Mouse (Mus musculus) cerebellum, adult 9-10 months (tissue): ENCODE measurements around the gene Gm47996.
"Not testable (repeated sequence)": the region's sequence is repeated elsewhere in the genome, so short reads cannot be mapped to it uniquely, and the experiment has no call there.

Experiments
- DNase-seq: peaks from one replicate; pipeline ENCODE4 v3.0.0; 2022

The Gm47996 gene

DNA sequence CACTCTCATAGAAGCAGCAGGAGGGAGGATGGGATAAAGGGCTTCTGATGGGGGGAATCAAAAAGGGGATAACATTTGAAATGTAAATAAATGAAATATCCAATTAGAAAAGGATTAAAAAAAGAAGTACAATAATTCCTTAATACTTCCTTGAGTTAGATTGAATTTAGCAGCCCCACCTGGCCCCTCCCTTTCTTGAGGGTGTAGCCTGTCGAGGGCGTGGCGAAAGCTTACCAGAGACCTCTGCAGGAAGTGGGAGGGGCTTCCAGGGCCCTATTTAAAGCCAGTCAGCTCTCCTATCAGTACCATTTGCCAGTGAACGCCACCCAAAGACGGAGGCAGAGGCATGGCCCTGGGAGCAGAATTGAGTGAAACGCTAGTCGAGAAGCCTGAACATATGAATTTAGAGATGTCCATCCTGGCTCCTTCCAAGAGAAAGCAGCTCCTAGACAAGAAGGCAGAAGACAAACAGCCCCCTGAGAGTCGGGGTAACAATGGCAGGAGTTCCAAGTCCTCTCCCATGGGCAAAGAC, at the start of gene Gm47996:
Gm47996 (plus strand) TSS at position 308 of the 532 bp plus-strand sequence.
- not testable (repeated sequence) for DNase-seq

DNA sequence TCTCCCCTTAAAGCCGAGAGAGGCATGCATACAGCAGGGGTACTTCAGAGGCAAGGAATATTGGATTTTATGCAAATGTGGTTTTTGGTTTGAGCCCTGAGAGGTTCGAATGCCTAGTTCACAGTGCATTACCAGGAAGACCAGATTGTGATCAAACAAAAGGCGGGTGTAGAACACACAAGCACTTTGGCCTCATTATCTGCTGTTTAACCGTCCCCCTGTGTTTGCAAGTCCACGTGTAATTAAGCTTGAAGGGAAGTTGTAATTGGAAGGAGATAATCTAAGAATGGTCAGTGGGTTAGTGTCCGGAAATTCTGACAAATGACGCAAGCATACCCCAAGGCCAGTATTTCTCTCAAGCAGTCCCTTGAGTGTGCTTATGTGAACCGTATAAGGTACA, 43.9 kb upstream of the Gm47996 start:
- no peak for DNase-seq

DNA sequence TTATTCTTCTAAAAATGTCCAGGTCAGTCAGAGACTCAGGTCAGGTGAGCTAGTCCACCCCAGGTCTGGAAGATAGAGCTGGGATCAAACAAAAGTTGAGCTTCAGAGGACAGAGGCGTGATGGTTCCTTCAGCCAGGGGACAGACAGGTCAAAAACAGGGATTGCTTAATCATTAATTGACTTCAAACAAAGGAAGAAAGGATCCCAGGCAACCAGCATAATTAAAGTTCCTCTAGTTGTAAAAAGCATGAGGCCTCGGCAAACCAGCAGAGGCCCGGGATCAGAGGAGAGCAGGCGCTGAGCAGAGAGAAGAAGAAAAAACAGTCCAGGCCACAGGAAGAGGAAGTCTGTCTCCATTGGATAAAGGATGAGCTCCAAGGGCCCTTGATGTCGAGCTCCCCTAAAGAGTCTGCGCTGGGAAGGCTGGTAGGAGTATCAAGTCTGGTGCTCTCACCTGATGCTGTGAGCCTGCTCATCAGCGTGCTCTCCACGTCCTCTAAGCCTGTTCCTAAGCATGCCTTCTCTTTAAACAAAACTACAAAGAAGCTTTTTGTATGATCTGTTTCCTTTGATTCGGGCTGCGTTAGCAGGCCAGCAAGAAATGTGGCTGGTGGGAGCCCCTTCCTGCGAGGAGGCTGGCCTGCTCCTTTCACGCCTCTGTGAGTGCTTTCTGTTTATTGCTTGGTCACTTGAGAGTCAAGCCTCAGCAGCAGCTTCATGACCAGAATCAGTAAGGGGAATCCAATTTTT, 42.5 kb upstream of the Gm47996 start:
- no peak for DNase-seq

DNA sequence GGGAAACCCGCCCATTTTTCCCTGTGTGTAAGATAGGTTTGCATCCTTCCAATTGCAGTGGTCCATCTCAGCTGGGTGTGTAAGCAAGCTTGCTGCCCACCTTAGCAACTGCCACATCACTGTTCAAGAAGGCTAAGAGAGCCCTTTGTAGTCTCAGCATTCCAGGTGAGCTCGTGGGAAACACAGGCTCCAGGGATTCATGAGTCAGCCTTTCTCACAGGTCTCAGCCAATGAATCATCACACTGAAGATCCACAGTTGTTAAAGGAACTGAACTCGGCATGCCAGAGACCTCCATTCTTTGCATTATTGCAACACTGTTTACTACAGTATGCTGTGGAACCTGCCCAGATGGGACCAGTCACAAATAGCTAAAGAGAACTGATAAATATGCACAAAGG, 41.3 kb upstream of the Gm47996 start:
- DNase-seq, result no peak

DNA sequence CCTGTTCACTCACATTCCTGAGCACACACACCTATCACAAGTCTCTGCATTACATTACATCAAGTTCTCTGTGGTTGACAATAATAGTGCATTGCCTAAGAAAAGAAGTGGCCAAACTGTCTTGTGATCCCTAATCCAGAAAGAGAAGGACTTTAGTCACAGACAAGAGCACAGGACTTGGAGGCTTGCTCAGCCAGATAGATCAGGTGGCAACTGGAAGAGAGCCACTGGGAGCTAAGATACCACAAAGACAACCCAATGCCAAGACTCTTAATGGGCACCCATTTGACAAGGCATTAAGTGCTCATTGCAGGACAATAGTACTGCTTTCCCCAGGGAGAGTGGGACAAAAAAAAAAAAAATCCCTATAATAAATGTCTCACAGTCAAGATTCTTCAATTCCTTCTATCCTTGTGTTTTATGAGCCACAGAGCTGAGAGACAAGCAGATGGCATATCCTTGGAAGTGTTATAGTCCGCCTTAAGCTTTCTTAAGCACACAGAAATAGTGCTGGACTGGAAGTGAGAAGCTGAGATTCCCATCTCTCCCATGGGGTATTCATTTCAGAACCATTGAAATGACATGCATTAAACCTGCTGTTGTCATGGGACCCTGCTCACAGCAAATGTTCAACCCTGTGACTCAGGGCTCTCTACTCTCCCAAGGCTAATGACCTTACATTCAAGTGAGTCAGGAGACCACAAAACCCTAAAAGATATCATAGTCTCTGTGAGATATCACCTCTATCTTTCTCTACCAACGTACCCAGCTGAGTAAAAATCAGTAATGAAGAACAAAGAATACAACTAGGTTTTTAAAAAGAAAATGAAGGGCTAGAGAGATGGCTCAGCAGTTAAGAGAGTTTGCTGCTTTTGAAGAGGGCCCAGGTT, 38.1 kb upstream of the Gm47996 start:
- no peak for DNase-seq

DNA sequence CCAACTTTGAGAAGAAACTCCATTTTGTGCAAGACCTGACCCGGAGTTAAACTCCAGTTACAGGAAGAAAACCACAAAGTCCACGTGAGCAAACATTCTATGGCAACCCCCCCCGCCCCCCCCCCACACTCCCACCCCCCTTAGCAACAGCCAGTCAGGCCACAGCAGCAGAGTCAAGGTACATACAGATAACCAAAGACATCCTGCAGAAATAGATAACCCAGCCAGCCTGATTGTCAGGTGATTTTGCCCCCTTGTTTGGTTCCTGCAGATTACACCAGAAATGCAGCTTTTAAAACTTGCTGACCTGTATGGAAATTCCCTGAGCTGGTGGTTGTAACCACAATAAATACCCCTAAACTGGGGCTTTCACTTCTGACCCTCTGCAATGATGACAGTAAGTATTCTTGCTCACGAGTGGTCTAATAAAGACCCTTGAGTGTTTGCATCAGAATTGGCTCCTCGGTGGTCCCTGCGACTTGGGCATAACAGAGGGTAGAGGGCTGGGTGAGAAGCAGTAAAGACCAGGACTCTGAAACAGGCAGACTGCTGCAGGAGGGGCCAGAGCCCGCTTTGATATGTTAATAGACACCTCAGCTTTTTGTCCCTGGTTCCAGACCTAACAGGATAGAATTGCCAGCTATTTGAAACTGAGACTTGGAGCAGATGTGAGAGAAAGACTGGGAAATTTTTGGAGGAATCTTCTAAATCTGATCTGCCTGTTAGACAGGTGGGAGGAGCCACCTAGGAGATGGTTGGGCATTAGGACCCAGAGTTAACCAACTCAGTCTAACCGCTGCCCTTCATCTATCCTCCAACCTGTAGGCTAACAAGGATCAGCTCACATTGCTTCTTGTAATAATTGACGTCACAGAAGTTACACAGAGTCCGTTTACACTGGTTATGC, 32.6 kb upstream of the Gm47996 start:
- DNase-seq, result peak; percentile 3

GRCm38 (mm10) chr1:151177937-151178271, 32.0 kb upstream of the Gm47996 start:
- DNase-seq, result no peak

GRCm38 (mm10) chr1:151178505-151179083, 31.3 kb upstream of the Gm47996 start:
- no peak for DNase-seq

DNA sequence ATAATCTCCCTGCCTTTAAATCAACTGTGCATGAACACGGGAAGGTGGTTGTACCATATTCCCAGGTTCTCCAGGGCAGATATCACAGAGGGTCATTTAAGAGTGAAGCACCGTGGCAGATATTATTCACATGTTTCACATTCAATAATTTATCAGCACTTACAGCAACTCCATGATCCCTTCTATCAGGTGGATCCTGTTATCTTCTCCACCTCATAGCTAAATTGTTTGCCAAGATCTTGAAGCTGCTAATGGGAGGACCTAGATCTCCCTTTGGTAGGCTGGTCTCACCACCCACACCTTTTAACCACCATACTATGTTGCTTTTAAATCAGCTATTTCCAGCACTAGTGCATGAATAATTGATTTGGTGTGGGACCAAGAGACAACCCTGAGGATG, 29.8 kb upstream of the Gm47996 start:
- DNase-seq, result no peak

DNA sequence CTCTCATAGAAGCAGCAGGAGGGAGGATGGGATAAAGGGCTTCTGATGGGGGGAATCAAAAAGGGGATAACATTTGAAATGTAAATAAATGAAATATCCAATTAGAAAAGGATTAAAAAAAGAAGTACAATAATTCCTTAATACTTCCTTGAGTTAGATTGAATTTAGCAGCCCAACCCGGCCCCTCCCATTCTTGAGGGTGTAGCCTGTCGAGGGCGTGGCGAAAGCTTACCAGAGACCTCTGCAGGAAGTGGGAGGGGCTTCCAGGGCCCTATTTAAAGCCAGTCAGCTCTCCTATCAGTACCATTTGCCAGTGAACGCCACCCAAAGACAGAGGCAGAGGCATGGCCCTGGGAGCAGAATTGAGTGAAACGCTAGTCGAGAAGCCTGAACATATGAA, 27.7 kb upstream of the Gm47996 start, which contains the start of gene Gm47985:
Gm47985 (plus strand) TSS at position 272 of the 400 bp plus-strand sequence.
- not testable (repeated sequence) for DNase-seq

DNA sequence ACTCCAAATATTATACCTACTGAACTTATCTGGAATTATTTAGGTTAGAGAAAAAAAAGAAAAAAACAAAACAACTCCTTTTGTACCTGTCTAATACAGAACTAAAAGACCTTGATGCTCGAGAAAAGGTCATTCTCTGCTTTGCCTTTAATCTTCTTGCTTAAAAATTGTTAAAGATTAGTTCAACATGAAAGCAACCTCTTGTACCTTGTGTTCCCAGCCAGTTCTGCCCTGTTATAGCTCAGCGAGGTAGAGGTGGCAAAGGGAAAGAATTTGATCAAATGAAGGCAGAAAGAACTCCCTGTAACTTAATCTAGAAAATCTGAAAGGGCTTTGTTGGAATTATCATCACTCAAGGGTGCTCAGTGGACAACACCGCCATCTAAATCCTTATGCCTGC, 23.7 kb upstream of the Gm47996 start:
- not testable (repeated sequence) for DNase-seq

- DNase-seq, result not testable (repeated sequence)
These were observed 23.0 kb upstream of the Gm47996 start for GRCm38 (mm10) chr1:151186879-151187424.

DNA sequence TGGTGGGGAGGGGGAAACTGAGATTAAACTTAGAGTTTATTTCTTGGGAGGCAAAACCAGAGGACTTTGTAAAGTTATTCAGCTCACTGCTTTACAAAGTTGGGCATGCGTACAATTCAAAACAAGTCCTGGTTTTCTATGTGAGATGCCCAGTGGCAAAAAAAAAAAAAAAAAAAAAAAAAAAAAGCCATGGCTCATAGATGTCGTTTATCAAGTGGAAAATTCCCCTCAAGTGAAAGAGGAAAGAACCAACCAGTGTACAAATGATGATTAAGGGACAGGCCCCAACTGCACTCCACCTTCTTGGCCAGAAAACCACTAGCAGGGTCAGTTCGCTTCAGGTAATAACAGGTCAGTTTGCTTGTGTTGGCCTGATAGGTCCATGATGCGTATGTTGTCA, 21.5 kb upstream of the Gm47996 start:
- no peak for DNase-seq

DNA sequence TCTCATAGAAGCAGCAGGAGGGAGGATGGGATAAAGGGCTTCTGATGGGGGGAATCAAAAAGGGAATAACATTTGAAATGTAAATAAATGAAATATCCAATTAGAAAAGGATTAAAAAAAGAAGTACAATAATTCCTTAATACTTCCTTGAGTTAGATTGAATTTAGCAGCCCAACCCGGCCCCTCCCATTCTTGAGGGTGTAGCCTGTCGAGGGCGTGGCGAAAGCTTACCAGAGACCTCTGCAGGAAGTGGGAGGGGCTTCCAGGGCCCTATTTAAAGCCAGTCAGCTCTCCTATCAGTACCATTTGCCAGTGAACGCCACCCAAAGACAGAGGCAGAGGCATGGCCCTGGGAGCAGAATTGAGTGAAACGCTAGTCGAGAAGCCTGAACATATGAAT, 17.9 kb upstream of the Gm47996 start, which contains the start of gene Gm8947:
Gm8947 (plus strand) TSS at position 302 of the 400 bp plus-strand sequence.
- not testable (repeated sequence) for DNase-seq

DNA sequence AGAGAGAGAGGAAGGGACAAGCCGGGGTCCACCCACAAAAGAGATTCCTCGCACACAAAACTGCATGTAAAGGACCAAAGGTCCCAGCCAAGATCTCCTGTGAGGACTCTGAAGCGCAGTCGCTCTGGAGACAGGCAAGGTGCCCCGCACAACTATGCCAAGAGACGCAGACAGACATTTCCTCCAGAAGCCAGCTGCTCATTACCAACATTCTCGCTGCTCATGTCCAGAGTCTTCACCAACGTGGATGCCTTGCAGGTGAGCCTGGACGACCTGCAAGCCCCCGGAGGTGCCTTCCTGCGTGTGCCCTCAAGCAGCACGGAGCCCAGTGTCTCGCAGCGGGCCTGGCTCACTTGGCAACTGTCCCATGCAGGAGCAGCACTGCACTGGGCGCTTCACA, 17.2 kb upstream of the Gm47996 start:
- not testable (repeated sequence) for DNase-seq

DNA sequence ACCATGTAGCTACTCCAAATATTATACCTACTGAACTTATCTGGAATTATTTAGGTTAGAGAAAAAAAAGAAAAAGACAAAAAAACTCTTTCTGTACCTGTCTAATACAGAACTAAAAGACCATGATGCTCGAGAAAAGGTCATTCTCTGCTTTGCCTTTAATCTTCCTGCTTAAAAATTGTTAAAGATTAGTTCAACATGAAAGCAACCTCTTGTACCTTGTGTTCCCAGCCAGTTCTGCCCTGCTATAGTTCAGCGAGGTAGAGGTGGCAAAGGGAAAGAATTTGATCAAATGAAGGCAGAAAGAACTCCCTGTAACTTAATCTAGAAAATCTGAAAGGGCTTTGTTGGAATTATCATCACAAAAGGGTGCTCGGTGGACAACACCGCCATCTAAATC, 13.9 kb upstream of the Gm47996 start:
- not testable (repeated sequence) for DNase-seq

DNA sequence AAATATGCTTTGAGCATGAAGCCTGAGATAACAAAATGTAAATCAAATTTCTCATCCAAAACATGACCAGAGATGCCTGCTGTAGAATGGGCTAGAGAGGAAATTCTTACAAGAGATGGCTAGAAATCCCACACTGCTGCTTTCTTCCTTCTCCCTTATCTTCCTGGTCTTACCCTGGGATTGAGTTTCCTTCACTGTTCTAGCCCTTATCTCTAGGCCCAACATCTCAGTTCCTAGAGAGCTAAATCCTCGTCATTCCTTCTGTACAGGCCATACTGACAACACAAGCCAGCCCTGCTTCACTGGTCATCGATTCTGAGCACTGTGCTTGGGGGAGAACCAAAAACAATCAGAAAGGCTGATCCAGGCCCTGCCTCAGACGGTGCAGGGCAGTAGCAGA, 13.2 kb upstream of the Gm47996 start:
- DNase-seq, result not testable (repeated sequence)

- not testable (repeated sequence) for DNase-seq
These were observed 11.8 kb upstream of the Gm47996 start, which contains the start of gene Gm47995 for GRCm38 (mm10) chr1:151198120-151198519. Gene Gm47995 (plus strand): TSS chr1:151198448.

DNA sequence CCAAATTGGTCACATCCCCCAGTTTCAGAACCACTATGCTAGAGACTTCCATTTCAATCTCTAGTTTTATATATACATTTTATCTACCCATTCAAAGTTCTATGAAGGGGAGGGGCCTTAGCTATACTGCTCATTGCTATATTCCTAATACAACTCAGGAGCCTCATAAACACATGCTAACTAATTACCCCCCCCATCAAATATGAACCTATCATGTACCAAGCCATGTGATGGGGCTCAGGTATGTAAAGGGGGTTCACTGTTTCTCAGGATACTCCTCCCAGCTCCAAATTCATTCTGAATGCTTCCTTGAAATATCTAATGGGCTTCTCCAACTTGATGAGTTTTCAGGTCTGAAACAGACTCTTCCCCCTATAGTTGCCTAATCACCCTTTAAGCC, 9.3 kb upstream of the Gm47996 start:
- not testable (repeated sequence) for DNase-seq

DNA sequence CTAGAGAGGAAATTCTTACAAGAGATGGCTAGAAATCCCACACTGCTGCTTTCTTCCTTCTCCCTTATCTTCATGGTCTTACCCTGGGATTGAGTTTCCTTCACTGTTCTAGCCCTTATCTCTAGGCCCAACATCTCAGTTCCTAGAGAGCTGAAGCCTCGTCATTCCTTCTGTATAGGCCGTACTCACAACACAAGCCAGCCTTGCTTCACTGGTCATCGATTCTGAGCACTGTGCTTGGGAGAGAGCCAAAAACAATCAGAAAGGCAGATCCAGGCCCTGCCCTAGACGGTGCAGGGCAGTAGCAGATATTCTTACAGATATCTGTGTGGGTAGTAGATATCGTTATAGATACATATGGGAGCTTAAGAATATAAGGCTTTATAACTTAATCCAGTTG, 7.2 kb upstream of the Gm47996 start:
- DNase-seq, result not testable (repeated sequence)

DNA sequence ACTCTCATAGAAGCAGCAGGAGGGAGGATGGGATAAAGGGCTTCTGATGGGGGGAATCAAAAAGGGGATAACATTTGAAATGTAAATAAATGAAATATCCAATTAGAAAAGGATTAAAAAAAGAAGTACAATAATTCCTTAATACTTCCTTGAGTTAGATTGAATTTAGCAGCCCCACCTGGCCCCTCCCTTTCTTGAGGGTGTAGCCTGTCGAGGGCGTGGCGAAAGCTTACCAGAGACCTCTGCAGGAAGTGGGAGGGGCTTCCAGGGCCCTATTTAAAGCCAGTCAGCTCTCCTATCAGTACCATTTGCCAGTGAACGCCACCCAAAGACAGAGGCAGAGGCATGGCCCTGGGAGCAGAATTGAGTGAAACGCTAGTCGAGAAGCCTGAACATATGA, 6.1 kb upstream of the Gm47996 start, which contains the start of gene 3110040M04Rik:
3110040M04Rik (plus strand) TSS at position 304 of the 400 bp plus-strand sequence.
- DNase-seq, result not testable (repeated sequence)
